Comparison of ENCODE assay signal across 21 mouse cellular contexts in the genomic region with DNA sequence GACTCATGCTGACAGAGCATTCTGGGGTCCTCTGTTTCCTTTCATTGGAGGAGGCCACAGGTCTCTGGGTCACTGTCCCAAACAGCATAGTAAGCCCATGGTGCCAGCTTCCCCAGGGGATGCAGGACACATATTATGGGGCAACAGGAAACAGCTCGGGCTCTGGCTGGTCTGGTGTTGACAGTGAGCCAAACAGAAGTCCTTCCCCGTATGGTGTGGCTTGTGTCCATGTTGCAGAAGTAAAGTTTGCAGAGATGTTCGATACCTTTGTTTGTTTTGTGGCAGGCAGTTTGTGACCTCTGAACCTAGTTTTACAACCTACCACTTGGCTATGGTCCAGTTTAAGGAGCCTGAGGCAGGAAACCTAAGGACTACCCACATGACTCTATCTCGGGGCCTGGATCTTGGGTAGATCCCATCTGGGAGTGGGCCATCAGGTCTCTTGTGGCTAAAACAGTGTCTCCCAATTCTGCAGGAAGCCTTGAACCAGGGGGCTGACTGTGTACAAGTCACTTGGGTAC. TPM values are rescaled to one million over a fixed set of nuclear protein-coding genes. Genes with fewer than 3 reads are reported as not detected.
"Had no signal": no experiment of that assay in that cellular context is flagged by ENCODE, and none has a peak within 500 bp of the region (broad histone marks: within the 10 kb centered on the region; RNA-seq: fewer than 3 reads in every experiment).

No protein-coding gene starts in this region.

- H3K27ac ChIP-seq: liver, embryonic 15.5 days; lung, embryonic 15.5 days; macrophage; midbrain, embryonic 13.5 days; midbrain, embryonic 15.5 days; neural tube, embryonic 12.5 days had no signal

- H3K4me1 ChIP-seq: liver, embryonic 15.5 days; lung, embryonic 15.5 days; megakaryocyte, embryonic 14.5 days; midbrain, embryonic 13.5 days; midbrain, embryonic 15.5 days; neural tube, embryonic 12.5 days had no signal

- H3K9me3 ChIP-seq: liver, embryonic 15.5 days; lung, embryonic 15.5 days; midbrain, embryonic 13.5 days; midbrain, embryonic 15.5 days; neural tube, embryonic 12.5 days had no signal

- H3K27me3 ChIP-seq: liver, embryonic 15.5 days; lung, embryonic 15.5 days; megakaryocyte, embryonic 14.5 days; midbrain, embryonic 15.5 days; neural tube, embryonic 12.5 days had no signal

- H3K9ac ChIP-seq: liver, embryonic 15.5 days; lung, embryonic 15.5 days; midbrain, embryonic 13.5 days; midbrain, embryonic 15.5 days; neural tube, embryonic 12.5 days had no signal

- ATAC-seq: lung, postnatal 0 days; midbrain, embryonic 13.5 days; midbrain, embryonic 15.5 days had no signal

- H3K4me2 ChIP-seq: liver, embryonic 15.5 days; lung, embryonic 15.5 days; midbrain, embryonic 11.5 days; midbrain, embryonic 13.5 days; midbrain, embryonic 15.5 days; neural tube, embryonic 12.5 days had no signal

- DNase-seq: lung, adult 2 months; lung, postnatal 14 days; lung, postnatal 36 days; right cerebral cortex, postnatal 14 days; thymus, adult 2 months; thymus, postnatal 25 days; thymus, postnatal 4 days had no signal

- H3K36me3 ChIP-seq: liver, embryonic 15.5 days; lung, embryonic 15.5 days; midbrain, embryonic 13.5 days; midbrain, embryonic 15.5 days; neural tube, embryonic 12.5 days had no signal

- H3K4me3 ChIP-seq: liver, embryonic 15.5 days; lung, embryonic 15.5 days; megakaryocyte, embryonic 14.5 days; midbrain, embryonic 13.5 days; midbrain, embryonic 15.5 days; neural tube, embryonic 12.5 days had no signal

RNA-seq across cellular contexts. Expression of gene Gm10358, which starts 21.6 kb away (rescaled TPM):
- total RNA-seq: monocyte, adult 5-6 weeks; neutrophil, adult 5-6 weeks had no signal
- polyA plus RNA-seq: lung, adult 2 months; lung, postnatal 0 days; midbrain, postnatal 0 days; neural tube, embryonic 12.5 days; neural tube, embryonic 14.5 days; spleen, adult 2 months had no signal
